Mouse (Mus musculus) embryonic fibroblast, embryonic 13.5 days (primary cell): ENCODE results near the gene Ppil2.

Experiments
- CTCF ChIP-seq: IDR thresholded peaks from 2 replicates; pipeline ENCODE4 v1.5.1; 2011; ENCODE audit warnings: mild to moderate bottlenecking, control low read depth, low read length, moderate library complexity, borderline replicate concordance; ENCODE audit not compliant: insufficient read depth
- POLR2A ChIP-seq: IDR thresholded peaks from 2 replicates; pipeline ENCODE4 v1.6.1; 2011; ENCODE audit warnings: low read depth, mild to moderate bottlenecking, control low read depth, low read length, moderate library complexity

GRCm38 (mm10) chr16:17055584-17055983 is 55.5 kb downstream of the Ppil2 start:
- TF ChIP-seq CTCF (no peak), POLR2A (no peak)
